Mouse (Mus musculus): ENCODE measurements around the gene Zfp459. TPM values are rescaled to one million over a fixed set of nuclear protein-coding genes. Genes with fewer than 3 reads are reported as not detected.
"Not testable (repeated sequence)": the region's sequence is repeated elsewhere in the genome, so short reads cannot be mapped to it uniquely, and the experiment has no call there.

Gene Zfp459
- total and polyA plus RNA-seq, 3 experiments = not detected

- H3K27me3 ChIP-seq (ENCODE audit: control insufficient read depth in 1 of 2, insufficient read depth in 2 of 2, low read length in 2 of 2); H3K4me1 ChIP-seq (ENCODE audit: control insufficient read depth in 1 of 2, insufficient read depth in 2 of 2, low read length in 2 of 2); H3K79me2 ChIP-seq (ENCODE audit: control insufficient read depth, insufficient read depth, low read length, poor library complexity); H3K9me3 ChIP-seq (replicated peaks; ENCODE audit: insufficient read depth, low read length); H3K36me3 ChIP-seq (ENCODE audit: control insufficient read depth in 1 of 2, insufficient read depth in 2 of 2, low read length in 2 of 2); H3K27ac ChIP-seq (ENCODE audit: control insufficient read depth, low read depth, low read length); H3K4me3 ChIP-seq (ENCODE audit: control insufficient read depth in 1 of 2, insufficient read depth in 1 of 2, low read depth in 2 of 2, low read length in 2 of 2); H3K9ac ChIP-seq (ENCODE audit: control insufficient read depth, low read depth, low read length, poor library complexity, severe bottlenecking): not testable (repeated sequence)
- DNase-seq (ENCODE audit: low read depth, low spot score) = peak; percentile 67
- TF ChIP-seq EP300 (IDR thresholded peaks at IDR 0.05; ENCODE audit: low read depth in 1 of 2, low read length in 2 of 2) = 0 out of 4 replicates have a peak, but pooled peaks of 1 of the 2 experiments have one; percentile 39
Measured at GRCm38 (mm10) chr13:67463506-67464185, 42.4 kb upstream of the Zfp459 start.

- peak overlapping the region; percentile 71 for H3K27ac ChIP-seq (ENCODE audit: control insufficient read depth, low read depth, low read length)
Measured at GRCm38 (mm10) chr13:67452021-67452309, 30.7 kb upstream of the Zfp459 start.

GRCm38 (mm10) chr13:67451172-67452020 lies 30.2 kb upstream of the Zfp459 start, which contains the start of gene Zfp874a:
TSS of gene Zfp874a (minus strand) at chr13:67451624.
- H3K79me2 ChIP-seq (ENCODE audit: control insufficient read depth, insufficient read depth, low read length, poor library complexity) = no peaks in the 10 kb centered on the region; the same call in 1 of the 2 replicates
- TF ChIP-seq MEF2A (IDR thresholded peaks at IDR 0.05; ENCODE audit: extremely low read depth, insufficient replicate concordance, low read depth, low read length, poor library complexity, severe bottlenecking) = no peak
- TF ChIP-seq MAX (IDR thresholded peaks at IDR 0.05; ENCODE audit: low read length) = peak; percentile 73
- TF ChIP-seq USF1 (IDR thresholded peaks at IDR 0.05; ENCODE audit: low read depth, low read length) = no peak
- peak; percentile 23; the same call in 1 of the 2 replicates for TF ChIP-seq POLR2AphosphoS2 (IDR thresholded peaks at IDR 0.05; ENCODE audit: low read length)
- TF ChIP-seq RCOR1 (IDR thresholded peaks at IDR 0.05; ENCODE audit: low read depth, low read length) = no peak
- peak; percentile 51; the same call in 1 of the 2 replicates for TF ChIP-seq ELF1 (IDR thresholded peaks at IDR 0.05; ENCODE audit: low read depth, low read length)
- 0 out of 2 replicates have a peak, but pooled peaks have one; percentile 40 for TF ChIP-seq NRF1 (IDR thresholded peaks at IDR 0.05; ENCODE audit: insufficient read depth, low read depth, low read length, poor library complexity, severe bottlenecking)
- TF ChIP-seq TBP (IDR thresholded peaks at IDR 0.05; ENCODE audit: low read depth, low read length) = 0 out of 2 replicates have a peak, but pooled peaks have one; percentile 35
- 0 out of 2 replicates have a peak, but pooled peaks have one; percentile 8 for TF ChIP-seq TCF12 (IDR thresholded peaks at IDR 0.05; ENCODE audit: low read depth, low read length)
- peak; percentile 59; the same call in 1 of the 2 replicates for TF ChIP-seq MYC (IDR thresholded peaks at IDR 0.05; ENCODE audit: low read depth, low read length)
- peak; percentile 71 for TF ChIP-seq KAT2A (conservative IDR thresholded peaks at IDR 0.05; ENCODE audit: low read depth, low read length)
- TF ChIP-seq JUND (IDR thresholded peaks at IDR 0.05; ENCODE audit: low read depth, low read length) = no peak
- TF ChIP-seq MAFK (IDR thresholded peaks at IDR 0.05; ENCODE audit: borderline replicate concordance, low read depth, low read length) = no peak
- peak; percentile 94 for TF ChIP-seq SIN3A (IDR thresholded peaks at IDR 0.05; ENCODE audit: low read length)
- TF ChIP-seq HCFC1 (IDR thresholded peaks at IDR 0.05; ENCODE audit: low read depth, low read length) = peak; percentile 92
- TF ChIP-seq CHD2 (IDR thresholded peaks at IDR 0.05; ENCODE audit: low read length) = no peak
- TF ChIP-seq MXI1 (IDR thresholded peaks at IDR 0.05; ENCODE audit: low read depth, low read length) = peak; percentile 88
- peak within 1 kb of the TSS; percentile 83 for H3K4me3 ChIP-seq (ENCODE audit: control insufficient read depth in 1 of 2, insufficient read depth in 1 of 2, low read depth in 2 of 2, low read length in 2 of 2)
- H3K27ac ChIP-seq (ENCODE audit: control insufficient read depth, low read depth, low read length) = peak within 1 kb of the TSS; percentile 71
- H3K36me3 ChIP-seq (ENCODE audit: control insufficient read depth in 1 of 2, insufficient read depth in 2 of 2, low read length in 2 of 2) = no peaks in the 10 kb centered on the region
- peak within 1 kb of the TSS; percentile 73 for H3K9ac ChIP-seq (ENCODE audit: control insufficient read depth, low read depth, low read length, poor library complexity, severe bottlenecking)
- H3K9me3 ChIP-seq (replicated peaks; ENCODE audit: insufficient read depth, low read length) = no peaks in the 10 kb centered on the region
- no peaks in the 10 kb centered on the region for H3K4me1 ChIP-seq (ENCODE audit: control insufficient read depth in 1 of 2, insufficient read depth in 2 of 2, low read length in 2 of 2)
- no peaks in the 10 kb centered on the region for H3K27me3 ChIP-seq (ENCODE audit: control insufficient read depth in 1 of 2, insufficient read depth in 2 of 2, low read length in 2 of 2)
- peak; percentile 94 for DNase-seq (ENCODE audit: low read depth, low spot score)

More at GRCm38 (mm10) chr13:67452021-67452309, 30.7 kb upstream of the Zfp459 start:
- Histone ChIP-seq H3K27me3 (ENCODE audit: control insufficient read depth in 1 of 2, insufficient read depth in 2 of 2, low read length in 2 of 2) (no peaks in the 10 kb centered on the region), H3K9me3 (replicated peaks; ENCODE audit: insufficient read depth, low read length) (no peaks in the 10 kb centered on the region), H3K4me1 (ENCODE audit: control insufficient read depth in 1 of 2, insufficient read depth in 2 of 2, low read length in 2 of 2) (no peaks in the 10 kb centered on the region), H3K9ac (ENCODE audit: control insufficient read depth, low read depth, low read length, poor library complexity, severe bottlenecking) (peak overlapping the region; percentile 73), H3K4me3 (ENCODE audit: control insufficient read depth in 1 of 2, insufficient read depth in 1 of 2, low read depth in 2 of 2, low read length in 2 of 2) (peak overlapping the region; percentile 83), H3K36me3 (ENCODE audit: control insufficient read depth in 1 of 2, insufficient read depth in 2 of 2, low read length in 2 of 2) (no peaks in the 10 kb centered on the region), H3K79me2 (ENCODE audit: control insufficient read depth, insufficient read depth, low read length, poor library complexity) (no peaks in the 10 kb centered on the region; the same call in 1 of the 2 replicates)
- no peak for DNase-seq (ENCODE audit: low read depth, low spot score)
- TF ChIP-seq UBTF (IDR thresholded peaks at IDR 0.05; ENCODE audit: borderline replicate concordance, insufficient read depth, low read depth, low read length) = no peak
- no peak for TF ChIP-seq TAL1 (IDR thresholded peaks at IDR 0.05; ENCODE audit: low read length)
- no peak for TF ChIP-seq SIN3A (IDR thresholded peaks at IDR 0.05; ENCODE audit: low read length)
- no peak for TF ChIP-seq NELFE (IDR thresholded peaks at IDR 0.05; ENCODE audit: low read depth, low read length)
- TF ChIP-seq USF1 (IDR thresholded peaks at IDR 0.05; ENCODE audit: low read depth, low read length) = no peak
- TF ChIP-seq MYC (IDR thresholded peaks at IDR 0.05; ENCODE audit: low read depth, low read length) = no peak
- TF ChIP-seq CHD2 (IDR thresholded peaks at IDR 0.05; ENCODE audit: low read length) = no peak
- TF ChIP-seq MYB (IDR thresholded peaks at IDR 0.05; ENCODE audit: low read depth, low read length) = no peak
- TF ChIP-seq POLR2AphosphoS5 (IDR thresholded peaks at IDR 0.05; ENCODE audit: borderline replicate concordance, low read depth, low read length) = no peak
- TF ChIP-seq ZC3H11A (IDR thresholded peaks at IDR 0.05; ENCODE audit: low read depth, low read length) = no peak
